Mouse (Mus musculus): ENCODE data around the gene Serpinc1.
"Not testable (repeated sequence)": the region's sequence is repeated elsewhere in the genome, so short reads cannot be mapped to it uniquely, and the experiment has no call there.

Gene Serpinc1

DNA sequence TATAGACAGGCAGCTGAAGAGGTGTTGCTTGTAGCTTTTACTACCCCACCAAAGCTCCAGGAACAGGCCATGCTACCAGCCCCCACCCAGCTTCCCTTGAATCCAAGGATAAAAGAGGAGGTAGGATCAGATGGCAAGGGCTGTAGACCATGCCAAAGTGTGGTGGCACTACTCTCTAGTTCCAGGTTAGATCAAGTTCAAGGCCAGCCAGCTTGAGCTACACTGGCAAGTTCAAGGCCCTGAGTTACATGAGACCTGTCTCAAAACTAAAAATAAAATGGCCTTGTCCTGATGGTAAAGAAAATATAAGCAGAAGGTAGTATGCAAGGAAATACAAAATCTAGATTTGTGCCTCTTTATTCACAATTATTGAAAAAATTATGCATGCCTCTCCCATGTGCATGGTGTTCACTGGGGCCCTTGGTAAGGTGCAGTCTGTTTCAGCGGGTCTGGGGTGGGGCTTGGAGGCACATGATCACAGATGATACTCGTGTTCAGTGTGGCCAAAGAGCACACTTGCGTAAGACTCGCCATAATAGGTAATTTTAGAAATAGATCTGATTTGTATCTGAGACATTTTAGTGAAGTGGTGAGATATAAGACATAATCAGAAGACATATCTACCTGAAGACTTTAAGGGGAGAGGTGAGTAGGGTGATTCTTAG is at the start of gene Serpinc1:
TSS of gene Serpinc1 (plus strand) at position 515 of the 665 bp plus-strand sequence.
- DNase-seq (ENCODE audit: low read depth, low spot score), result no peak

DNA sequence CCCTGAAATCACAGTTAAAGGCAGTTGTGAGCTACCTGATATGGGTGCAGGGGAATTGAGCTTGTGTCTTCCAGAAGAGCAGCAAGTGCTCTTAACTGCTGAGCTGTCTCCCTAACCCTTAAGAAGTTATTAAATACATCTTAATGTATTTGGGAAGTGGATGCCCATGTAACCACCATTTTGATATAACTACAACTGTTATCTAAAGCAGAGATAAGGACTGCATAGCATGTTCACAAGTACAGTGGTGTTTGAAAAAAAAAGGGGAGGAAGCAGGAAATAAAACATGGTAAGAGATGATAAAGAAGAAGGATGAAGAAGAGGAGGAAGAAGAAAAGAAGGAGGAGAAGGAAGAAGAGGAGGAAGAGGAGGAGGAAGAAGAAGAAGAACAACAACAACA is 47.1 kb upstream of the Serpinc1 start:
- DNase-seq (ENCODE audit: low read depth, low spot score), result no peak

DNA sequence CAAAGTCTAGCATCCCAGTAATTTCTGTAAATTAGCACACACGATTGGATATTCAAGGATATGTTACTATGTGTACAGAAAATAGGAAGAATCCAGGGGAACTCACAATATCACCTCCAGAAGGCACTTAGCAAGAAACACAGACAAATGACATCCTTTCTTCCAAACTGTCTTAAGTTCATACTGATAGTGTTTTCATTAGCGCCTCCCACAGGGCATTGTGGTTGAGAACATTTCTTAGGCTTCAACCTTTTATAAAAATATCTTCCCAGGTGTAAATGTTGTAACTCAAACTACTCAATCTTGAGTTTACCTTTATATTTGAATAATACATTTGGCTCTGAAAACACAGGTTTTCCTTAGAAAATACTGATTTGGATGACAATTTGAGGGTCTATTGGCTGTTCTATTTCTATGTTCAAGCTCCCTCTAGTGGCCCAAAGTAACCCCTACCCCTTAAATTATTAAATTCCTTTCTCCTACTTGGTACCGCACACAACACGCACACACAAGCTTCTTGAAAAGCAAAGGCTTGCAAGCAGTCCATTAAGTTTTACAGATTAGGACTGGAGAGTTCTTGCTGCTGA is 44.4 kb upstream of the Serpinc1 start:
- DNase-seq (ENCODE audit: low read depth, low spot score), result no peak

DNA sequence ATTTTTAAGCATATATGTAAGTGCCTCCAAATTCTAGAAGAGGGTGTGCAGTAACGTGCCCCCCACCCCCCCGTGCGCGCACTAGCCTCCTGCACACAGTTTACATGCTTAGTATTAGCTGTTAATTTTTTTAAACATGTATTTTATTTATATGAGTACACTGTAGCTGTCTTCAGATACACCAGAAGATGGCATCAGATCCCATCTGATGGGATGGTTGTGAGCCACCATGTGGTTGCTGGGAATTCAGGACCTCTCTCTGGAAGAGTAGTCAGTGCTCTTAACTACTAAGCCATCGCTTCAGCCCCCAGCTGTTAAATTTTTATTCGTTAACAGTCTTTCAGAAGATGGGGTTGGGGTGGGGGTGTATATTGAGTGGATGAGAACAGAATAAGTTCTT is 42.8 kb upstream of the Serpinc1 start:
- DNase-seq (ENCODE audit: low read depth, low spot score), result no peak

DNA sequence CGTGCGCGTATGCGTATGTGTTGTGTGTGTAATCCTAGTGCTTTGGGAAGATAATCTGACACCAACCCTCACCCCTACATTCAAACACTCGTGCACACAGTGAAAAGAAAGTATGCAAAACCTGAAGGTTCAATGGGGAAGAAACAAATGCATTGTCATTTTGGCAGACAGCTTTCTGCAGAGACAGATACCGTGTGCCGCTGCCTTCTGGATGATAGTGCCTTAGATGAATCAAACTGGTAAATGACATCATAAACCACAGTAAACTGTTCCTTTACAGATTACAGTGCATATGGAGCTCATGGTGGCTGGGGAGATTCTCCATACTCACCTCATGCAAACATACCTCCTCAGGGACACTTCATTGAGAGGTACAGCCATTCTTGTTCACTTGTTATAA is 15.2 kb upstream of the Serpinc1 start:
- no peak for DNase-seq (ENCODE audit: low read depth, low spot score)

DNA sequence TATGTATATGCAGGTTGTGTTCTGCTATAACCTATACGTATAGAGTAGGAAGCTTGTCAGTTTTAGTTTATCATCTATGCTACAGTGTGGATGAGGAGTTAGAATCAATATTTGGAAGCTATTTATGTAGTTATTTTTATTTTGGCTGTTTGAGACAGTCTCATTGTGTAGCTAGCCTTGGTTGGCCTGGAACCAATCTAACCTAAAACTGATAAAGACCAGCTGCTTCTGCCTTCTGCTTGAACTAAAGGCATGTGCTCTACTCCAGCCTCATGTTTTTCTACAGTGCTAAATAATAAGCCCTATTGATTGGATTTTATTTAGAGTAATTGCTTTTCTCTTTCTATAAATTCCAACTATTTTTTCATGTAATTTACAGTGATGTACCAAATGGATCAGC is 11.1 kb upstream of the Serpinc1 start:
- DNase-seq (ENCODE audit: low read depth, low spot score), result no peak

DNA sequence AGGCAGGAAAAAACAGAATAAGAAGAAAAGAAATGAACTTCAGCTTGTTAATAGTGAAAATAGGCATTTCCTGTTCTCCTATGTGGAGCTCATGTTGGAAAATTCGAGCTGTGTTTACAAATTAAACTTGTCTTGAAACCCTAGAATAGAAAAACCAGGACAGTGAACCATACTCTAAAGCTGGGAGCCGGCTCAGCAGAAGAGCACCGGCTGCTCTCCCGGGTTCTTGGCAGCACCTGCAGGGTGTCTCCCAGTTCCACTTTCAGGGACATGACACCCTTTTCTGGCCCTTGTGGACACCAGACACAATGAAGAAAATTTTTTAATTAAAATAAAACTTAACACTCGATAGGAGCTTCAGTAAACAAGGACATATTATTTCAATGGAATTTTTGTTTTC is 9.7 kb upstream of the Serpinc1 start:
- DNase-seq (ENCODE audit: low read depth, low spot score), result no peak

DNA sequence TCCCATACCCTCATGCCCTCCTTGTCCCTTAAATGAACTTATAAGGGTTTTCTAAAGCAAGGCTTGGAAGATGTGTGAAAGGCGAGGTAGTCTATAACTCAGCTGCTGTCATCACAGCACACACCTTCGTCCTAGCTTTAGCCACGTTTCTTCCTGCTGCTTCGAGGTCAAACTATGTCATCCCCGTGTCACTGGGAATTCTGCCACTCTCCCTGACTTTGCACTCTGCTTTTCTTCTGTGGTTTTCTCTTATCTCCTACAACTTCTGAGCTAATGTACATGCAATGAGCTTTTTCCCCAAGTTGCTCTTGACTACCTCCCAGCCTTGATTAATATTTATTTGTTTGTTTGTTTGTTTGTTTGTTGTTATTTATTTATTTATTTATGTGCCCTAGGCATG is 1.6 kb downstream of the Serpinc1 start:
- no peak for DNase-seq (ENCODE audit: low read depth, low spot score)

DNA sequence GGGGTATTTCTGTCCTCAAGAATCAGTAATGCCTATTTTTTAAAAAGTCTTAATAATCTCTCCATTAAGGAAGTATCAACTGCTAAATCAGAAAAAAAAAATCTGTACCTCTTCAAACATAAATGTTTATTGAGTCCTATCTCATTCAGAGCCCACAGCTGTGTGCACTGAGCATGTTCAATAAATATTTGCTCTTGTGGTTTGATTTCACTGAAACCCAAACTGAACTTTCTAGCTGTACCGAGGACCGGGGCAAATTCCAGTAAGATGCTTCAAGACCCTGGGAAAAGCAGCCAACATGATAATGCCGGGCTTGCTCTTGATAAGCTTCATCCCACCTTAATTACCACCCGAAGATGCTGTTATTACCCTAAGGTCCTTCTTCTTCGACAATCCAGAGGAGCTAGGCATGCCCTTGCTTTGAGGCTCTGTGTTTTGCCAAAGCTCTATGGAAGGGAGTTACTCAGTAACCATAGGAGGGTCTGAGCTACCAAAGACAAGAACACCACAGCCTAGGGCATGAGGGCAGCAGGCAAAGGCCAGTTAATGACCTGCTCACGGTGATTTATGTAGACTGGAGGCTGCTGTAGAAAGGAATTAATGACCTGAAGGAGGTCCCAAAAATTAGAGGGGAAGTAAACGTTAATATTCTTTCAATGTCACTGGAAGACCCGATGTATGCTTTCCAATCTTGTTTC is 2.3 kb downstream of the Serpinc1 start:
- DNase-seq (ENCODE audit: low read depth, low spot score), result no peak

DNA sequence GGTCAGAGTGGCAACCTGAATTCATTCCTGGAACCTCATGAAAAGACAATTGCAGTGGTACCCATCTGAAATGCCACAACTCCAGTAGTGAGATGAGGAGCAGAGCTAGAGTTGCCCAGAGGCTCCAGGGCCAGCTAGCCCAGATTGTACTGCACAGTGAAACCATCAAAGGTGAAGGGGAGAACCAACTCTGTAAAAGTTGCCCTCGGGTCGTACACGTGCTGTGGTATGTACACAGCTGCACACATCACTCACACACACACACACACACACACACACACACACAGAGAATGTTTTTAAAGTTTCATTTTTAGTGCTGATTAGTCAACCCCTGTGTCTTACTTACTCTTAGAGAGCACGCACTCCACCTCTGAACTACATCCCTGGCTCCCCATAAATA is 3.0 kb downstream of the Serpinc1 start:
- no peak for DNase-seq (ENCODE audit: low read depth, low spot score)

DNA sequence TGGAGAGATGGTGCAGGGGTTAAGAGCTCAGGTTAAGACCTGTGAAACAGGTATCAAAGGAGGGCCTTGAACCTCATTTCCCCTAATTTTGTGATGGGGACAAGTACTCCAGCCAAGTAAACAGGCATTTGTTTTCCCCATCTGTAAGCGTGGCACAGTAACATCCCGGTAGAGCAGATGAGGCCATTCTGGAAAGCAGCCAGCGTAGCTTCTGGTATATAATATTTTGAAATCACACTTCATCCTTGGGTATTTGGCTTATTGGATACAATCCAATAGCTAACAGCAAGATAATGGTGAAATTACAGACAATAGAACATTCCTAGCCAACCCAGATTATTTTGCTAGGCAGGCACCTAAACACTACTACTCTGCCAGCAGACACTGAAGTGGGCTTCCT is 4.5 kb downstream of the Serpinc1 start:
- DNase-seq (ENCODE audit: low read depth, low spot score), result no peak

DNA sequence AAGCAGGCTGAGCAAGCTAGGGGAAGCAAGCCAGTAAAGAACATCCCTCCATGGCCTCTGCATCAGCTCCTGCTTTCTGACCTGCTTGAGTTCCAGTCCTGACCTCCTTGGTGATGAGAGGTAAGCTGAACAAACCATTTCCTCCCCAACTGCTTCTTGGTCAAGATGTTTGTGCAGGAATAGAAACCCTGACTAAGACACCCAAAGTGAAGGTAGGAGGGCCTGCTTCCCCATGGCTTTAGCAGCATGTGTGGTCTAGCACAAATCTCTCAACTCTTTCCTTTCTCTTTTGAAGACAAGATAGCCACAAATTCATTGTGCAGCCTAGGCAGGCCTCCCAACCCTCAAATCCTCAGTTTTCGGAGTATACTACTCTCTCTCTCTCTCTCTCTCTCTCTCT is 6.3 kb downstream of the Serpinc1 start:
- DNase-seq (ENCODE audit: low read depth, low spot score), result not testable (repeated sequence)

DNA sequence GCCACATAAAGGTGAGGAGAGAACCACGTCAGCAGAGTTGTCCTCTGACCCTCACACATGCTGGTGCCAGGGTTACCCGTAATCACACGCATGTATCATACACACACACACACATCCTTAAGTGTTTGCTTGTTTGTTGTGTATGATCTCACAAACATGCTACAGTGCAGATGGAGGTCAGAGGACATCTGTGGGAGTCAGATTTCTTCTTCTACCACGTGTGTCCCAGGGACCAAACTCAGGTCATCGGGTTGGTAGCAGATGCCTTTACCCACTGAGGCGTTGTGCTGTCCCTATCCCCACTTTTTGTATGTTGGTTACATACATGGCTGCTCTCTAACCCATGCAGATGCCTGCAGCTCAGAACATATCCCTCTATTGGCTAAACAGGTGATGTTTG is 7.1 kb downstream of the Serpinc1 start:
- no peak for DNase-seq (ENCODE audit: low read depth, low spot score)

DNA sequence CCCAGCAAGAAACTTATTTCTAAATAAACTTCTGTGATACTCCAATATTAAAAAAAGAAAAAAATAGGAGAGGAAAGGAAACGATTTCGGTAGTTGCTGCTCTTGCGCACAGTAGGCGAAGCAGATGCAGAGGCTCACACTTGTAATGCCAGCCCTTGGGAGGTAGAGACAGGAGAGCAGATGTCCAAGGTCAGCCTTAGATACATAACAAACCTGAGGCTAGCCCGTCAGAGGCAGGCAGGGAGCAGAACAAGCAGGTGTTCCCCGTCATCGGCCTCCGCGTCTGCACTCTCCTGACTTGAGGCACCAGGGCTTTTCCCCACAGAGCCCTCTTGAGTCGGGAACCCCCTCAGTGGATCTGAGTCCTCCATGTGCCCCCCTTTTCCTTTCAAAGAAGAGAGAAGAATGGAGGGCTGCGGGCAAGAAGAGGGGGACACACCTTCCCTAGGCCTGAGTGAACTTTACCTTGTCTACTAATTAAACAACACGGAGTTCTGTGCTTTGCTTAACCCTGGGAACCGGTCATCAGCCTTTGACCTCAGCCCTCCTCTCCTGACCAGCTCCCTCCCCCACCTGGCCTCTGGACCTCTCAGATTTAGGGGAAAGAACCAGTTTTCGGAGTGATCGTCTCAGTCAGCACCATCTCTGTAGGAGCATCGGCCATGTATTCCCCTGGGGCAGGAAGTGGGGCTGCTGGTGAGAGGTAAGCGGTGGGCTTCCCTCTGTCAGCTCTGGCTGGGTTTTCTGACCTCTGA is 8.7 kb downstream of the Serpinc1 start:
- no peak for DNase-seq (ENCODE audit: low read depth, low spot score)

DNA sequence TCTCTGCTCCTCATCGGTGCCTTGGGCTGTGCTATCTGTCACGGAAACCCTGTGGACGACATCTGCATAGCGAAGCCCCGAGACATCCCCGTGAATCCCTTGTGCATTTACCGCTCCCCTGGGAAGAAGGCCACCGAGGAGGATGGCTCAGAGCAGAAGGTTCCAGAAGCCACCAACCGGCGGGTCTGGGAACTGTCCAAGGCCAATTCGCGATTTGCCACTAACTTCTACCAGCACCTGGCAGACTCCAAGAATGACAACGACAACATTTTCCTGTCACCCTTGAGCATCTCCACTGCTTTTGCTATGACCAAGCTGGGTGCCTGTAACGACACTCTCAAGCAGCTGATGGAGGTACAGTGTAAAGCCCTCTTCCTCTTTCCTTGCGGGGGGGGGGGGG is 11.0 kb downstream of the Serpinc1 start:
- no peak for DNase-seq (ENCODE audit: low read depth, low spot score)

DNA sequence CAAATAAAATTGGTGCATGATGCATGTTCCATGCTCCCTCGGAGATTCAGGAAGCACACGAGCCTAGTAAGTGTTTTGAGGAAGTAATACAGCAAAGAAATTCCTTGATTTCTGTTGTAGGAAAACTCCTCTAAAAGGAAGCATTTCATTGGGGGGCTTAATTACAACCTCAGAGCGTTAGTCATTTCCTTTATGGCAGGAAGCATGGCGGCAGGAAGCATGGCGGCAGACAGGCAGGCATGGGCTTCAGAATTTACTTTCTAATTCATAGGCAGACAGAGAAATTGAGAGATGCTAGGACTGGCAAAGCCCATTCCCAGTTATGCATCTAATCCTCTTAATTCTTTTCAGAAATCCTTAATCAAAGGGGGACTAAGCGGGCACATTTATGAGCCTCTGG is 15.5 kb downstream of the Serpinc1 start:
- DNase-seq (ENCODE audit: low read depth, low spot score), result no peak

DNA sequence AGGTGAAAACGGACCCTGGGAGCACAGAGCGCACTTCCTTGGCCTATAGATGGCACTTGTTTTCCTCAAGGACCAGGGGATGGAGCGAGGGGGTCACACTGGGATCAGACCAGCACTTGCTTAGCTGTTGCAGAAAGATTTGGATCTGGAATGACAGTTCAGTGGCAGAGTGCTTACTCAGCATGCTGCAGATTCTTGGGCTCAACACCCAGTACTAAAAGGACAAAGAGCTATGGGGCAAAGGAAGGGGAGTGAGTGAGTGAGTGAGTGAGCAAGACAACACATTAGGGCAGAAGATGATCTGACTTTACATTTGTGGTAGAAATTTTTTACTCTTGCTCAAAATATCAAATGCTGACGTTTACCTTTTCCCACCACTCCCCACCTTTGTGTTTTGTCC is 26.6 kb downstream of the Serpinc1 start:
- DNase-seq (ENCODE audit: low read depth, low spot score), result no peak

DNA sequence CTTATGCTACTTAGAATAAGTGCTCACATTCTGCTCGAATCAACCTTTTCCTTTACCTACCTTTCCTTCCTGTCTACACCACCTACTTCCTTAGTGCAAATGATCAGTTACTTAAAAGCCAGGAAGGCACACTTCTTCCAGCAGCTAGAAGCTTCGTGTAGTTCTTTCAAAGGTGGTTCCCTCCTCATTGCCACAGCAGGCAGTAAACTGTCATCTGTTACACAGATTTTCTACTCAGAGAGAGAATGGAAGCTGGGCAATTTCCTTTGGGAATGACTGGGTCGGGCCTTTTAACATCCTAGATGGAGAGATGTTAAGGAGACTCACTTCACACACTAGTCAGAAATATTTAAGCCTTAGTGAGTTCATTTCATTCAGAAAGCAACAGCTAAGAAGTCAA is 27.1 kb downstream of the Serpinc1 start:
- no peak for DNase-seq (ENCODE audit: low read depth, low spot score)

DNA sequence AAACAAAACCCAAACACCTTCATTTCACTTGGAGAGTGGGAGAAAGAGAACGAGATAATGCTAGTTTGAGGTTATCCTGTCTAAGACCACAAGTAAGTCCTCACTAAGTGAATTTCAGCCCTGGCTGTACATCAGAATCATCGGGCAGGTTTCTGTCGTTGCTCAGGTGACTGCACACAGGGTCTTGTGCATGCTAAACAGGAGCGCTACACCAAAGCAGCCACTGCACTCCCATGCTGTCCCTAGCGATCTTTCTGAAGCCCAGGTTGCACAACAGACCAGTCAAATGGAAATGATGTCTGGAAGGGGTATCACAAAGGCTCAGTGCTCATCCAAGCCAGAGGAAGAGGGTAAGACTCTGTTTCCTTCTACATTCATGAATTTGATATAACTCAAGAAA is 28.1 kb downstream of the Serpinc1 start:
- DNase-seq (ENCODE audit: low read depth, low spot score), result no peak

DNA sequence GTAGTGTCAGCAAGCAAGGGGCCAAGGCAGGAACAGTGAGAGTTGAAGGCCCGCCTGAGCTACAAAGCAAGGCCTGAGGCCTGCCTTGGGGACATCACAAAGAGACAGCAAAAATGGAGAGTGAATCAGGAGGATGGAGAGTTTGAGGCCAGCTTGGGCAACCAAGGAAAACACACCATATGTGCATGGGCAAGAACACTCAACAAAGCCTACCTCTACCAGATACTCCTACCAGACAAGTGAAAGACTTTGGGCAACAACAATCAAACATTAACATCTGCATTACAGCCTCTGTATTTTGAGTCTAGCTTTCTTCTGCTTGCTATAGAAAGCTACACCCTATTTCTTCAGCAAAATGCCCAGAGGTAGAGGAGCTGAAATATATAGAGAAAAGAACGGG is 29.7 kb downstream of the Serpinc1 start:
- no peak for DNase-seq (ENCODE audit: low read depth, low spot score)

DNA sequence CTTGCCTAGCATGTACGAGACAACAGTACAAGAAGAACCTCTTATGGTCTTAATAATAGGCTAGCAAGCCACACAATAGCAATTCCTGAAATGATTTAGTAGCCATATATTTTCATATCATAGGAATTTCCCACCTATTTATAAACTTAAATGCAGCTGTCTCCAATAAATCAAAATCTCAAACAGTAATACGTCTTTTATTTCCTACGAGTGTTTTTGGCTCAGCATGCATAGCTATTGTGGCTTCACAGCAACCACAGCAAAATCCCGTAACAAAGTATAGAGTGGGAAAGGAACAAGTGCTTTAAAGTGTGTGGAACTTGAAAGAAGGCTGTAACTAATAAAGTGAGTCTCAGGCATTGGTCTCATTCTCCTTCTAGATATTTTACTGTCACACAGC is 32.1 kb downstream of the Serpinc1 start:
- no peak for DNase-seq (ENCODE audit: low read depth, low spot score)

DNA sequence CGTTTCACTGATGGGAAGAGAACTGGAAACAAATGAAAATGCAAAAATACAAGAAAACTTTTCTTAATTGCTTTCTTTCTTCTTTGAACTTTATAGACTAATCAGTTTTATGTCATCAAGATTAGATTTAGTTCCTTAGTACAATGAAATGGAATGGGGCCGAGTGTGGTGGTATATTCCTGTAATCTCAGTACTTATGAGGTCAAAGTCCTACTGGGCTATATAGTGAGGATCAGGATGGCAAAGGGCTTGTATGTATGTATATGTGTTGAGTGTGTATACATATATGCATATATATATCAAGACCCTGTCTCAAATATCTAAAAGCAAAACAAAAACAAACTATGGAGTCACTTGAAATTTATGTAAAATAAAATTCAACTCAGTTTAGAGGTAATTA is 38.0 kb downstream of the Serpinc1 start:
- no peak for DNase-seq (ENCODE audit: low read depth, low spot score)

DNA sequence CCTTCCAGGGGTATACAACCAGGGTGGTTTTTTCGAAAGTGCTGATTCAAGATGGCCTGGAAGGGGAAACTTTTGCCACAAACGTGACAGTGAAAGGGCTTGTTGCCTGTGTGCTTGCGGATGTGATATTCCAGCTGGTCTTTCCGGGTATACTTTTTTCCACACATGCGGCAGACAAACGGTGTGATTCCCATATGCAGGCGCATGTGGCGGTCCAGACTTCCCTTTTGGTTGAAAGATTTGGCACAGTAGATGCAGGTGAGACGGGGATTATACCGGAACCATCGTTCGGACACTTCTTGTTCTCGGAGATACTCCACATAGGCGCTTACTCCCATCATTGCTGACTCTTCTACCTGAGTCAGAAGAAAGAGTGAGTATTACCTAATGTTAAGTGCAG is 41.7 kb downstream of the Serpinc1 start:
- DNase-seq (ENCODE audit: low read depth, low spot score), result no peak
